Mouse (Mus musculus) left cerebral cortex, postnatal 25 days (tissue): ENCODE measurements at regions not wholly inside any gene's neighbourhood (a gene's known extent, or its start where the extent isn't known, plus 50 kb on each side); places are given as distances from the start of the nearest gene placed in this dataset.
"Not testable (repeated sequence)": the region's sequence is repeated elsewhere in the genome, so short reads cannot be mapped to it uniquely, and the experiment has no call there.

Experiments
- DNase-seq, 2 experiments: peaks; one replicate each; pipeline ENCODE4 v3.0.0; 2022; ENCODE audit warnings: low spot score in 2 of 2, mixed read lengths in 1 of 2
- intact Hi-C: fragments of 180-260 bp; cut with DNase I; formaldehyde crosslinking; loops from one replicate; pipeline ENCODE4 v1.15.1; 2025

DNA sequence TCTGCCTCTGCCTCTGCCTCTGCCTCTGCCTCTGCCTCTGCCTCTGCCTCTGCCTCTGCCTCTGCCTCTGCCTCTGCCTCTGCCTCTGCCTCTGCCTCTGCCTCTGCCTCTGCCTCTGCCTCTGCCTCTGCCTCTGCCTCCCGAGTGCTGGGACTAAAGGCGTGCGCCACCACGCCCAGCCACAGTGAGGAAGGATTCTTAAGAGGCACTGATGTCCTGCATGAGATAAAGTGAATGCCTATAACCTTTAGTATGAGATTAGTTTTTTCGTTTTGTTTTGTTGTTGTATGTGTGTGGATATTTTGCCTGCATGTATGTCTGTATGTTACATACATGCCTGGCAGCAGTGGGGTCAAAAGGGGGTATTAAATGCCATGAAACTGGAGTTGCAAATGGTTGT, 63.2 kb downstream of the Hlx start:
- DNase-seq, intact Hi-C loops: not testable (repeated sequence)

DNA sequence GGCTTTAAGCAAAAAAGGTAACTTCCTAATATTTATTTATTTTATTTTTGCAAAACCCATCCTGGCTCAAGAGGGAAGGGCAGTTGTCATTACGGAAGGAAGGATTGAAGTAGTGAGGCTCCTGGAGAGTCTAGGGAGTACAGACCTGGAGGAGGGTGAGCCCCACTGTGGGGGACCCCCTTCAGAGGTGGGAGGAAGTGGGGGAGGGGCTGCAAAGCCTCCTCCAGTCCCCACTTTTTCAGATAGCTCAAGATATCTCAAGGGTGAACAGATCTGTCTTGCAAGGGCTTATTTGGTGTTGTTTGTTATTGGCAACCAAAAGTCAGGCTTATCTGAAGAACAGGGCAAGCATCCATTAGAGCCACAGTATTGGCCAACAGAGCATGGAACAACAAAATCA, 64.0 kb downstream of the Hlx start:
- intact Hi-C loops: no loop called here
- DNase-seq: no peak

- no peak for DNase-seq
- intact Hi-C loops: no loop called here
Measured at GRCm38 (mm10) chr1:184668022-184668421, 64.4 kb downstream of the Hlx start.

DNA sequence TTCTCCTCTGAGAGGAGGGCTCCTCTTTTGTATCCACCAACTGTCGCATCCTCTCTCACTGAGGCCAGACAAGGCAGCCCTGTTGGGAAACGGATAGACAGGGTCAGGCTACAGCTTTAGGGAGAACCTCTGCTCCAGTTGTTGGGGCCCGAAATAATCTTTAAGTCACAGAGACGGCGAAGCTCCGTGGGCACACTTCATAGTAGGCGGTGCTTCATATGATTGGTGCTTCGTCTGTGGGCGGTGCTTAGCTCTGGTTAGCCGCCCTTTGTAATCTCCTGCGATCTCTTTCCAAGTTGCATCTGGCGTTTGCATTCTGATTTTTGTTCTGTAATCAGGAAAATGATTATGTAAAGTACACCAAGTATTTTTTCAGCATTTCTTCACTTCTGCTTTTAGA, 67.2 kb downstream of the Hlx start:
- no peak for DNase-seq
- intact Hi-C loops: no loop called here

GRCm38 (mm10) chr1:184664098-184664375, 68.4 kb downstream of the Hlx start:
- intact Hi-C loops: no loop called here
- no peak for DNase-seq

GRCm38 (mm10) chr1:184663300-184664097, 68.9 kb downstream of the Hlx start:
- intact Hi-C loops: no loop called here
- no peak for DNase-seq

GRCm38 (mm10) chr1:184650541-184651105, 81.8 kb downstream of the Hlx start:
- intact Hi-C loops: no loop called here
- peak; percentile 22 to 82 for DNase-seq

DNA sequence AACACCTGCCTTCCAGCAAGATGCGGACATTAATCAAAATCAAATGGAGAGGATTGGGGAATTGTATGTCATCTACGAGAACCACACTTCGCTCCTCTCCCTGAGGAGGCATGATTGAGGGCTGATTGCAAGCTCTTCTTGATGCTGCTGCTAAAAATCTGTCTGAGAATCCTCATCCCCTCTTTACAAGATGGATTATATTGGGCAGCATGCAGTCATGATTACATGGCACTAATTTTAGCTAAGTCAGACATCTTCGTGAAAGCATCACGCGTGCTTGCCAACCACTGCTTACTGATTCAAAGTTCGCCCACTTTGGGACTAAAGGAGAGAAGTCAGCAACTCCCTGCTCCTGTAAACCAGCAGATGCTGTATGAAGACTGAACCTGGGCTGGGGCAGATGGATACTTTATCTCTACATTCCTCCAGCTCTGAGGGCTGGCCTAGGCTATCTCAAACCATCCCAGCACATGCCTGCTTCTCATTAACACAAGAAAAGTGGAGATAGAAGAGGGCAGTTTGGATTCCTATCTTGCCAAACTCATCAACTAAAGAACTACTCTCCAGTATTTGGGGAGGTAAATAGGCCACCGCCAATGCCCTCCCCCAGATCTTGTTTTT, 84.4 kb downstream of the Hlx start:
- intact Hi-C loops: loop anchor here (2.0 kb wide), 1 partner anchor 19 kb away; no protein-coding TSS in a partner anchor

GRCm38 (mm10) chr1:184644767-184645598, 87.4 kb downstream of the Hlx start:
- intact Hi-C loops: no loop called here
- no peak for DNase-seq

More for the DNA sequence above, 84.4 kb downstream of the Hlx start:
- DNase-seq: peak in 1 of 2 experiments; percentile 46

GRCm38 (mm10) chr1:184630695-184631475, 101.5 kb downstream of the Hlx start:
- DNase-seq: no peak
- intact Hi-C loops: no loop called here

DNA sequence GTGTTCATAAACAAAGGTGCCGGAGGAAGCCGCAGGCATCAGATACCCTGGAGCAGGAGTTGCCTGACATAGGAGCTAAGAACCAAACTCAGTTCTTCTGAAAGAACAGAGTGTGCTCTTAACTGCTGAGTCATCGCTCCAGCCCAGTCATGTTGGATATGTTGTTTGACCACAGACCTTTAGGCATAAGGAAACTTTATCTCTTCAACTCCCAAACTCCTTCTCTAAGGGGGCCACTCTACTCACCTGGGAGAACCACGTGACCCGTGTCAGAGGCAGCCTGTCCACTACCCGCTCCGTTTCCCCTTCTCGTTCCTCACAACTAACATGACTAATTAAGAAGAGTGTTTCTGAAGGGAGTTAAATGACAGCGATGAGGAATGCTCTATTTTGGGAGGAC, 103.2 kb downstream of the Hlx start:
- intact Hi-C loops: loop anchor here (2.0 kb wide), 1 partner anchor 20 kb away; no protein-coding TSS in a partner anchor
- peak; percentile 13 to 23 for DNase-seq

DNA sequence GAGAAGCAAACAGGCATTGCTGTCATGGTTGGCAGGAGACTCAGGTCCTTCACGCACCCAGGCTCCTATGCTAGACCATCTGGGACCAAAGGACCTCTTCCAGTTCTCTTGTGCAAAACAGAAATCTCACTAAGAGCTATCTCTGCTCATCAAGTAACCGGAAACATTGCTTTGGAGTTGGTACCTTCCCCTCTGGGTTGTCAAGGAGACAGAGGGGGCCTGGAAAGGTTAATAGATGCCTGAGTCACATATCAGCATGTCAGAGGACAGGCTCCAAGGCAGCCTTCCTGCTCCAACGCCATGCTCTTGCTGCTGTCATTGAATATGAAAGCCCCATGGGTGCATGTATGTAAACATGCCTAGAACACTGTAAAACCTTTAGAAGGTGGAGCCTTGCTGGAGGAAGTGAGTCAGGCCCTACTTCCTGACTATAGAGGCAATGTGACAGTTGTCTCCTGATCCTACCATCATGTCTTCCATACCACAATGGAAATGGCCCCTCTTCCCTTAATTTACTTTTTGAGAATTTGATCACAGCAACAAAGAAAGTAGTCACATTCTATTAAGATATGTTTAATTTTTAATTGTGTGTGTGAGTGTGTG, 103.8 kb downstream of the Hlx start:
- DNase-seq: no peak
- intact Hi-C loops: loop anchor here (2.0 kb wide), 1 partner anchor 20 kb away; no protein-coding TSS in a partner anchor

DNA sequence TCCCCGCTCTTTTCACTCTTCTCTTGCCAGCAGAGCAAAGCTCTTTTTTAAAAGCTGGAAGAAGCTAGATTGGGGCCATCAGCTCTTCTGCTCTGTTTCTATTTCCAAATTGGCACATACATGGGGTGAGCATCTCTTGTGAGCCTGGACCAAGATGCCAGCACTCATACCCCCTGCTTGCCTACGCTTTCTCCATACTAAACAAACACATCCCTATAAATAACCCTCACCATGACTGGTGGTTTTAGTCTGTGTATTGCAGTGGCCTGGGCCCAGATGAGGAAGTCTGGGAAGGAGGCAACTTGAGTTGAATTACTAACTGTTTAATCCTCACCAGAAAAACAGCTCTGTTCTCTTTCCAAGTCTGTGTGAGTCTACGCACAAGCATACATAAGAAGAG, 110.0 kb downstream of the Hlx start:
- DNase-seq: no peak
- intact Hi-C loops: loop anchor here (5.0 kb wide), 1 partner anchor 85 kb away; no protein-coding TSS in a partner anchor

DNA sequence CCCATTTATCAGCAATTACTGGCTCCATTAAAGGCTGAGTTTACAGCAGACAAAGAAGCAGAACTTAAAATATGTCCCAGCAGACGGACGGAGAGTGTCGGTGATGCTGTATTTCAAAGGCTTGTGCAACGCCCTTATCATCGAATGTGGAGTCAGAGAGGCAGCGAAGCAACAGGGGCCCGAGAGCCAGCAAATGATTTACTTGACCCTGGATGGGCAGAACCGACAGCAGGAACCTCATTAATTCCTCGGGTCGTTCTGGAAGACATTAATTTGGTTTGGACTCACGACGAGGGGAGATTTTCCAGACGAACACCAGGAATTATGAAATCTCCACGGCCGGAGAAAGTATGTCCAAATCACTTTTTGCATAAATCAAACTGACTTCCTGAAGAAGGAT, 110.5 kb downstream of the Hlx start:
- no peak for DNase-seq
- intact Hi-C loops: loop anchor here (5.0 kb wide), 1 partner anchor 85 kb away; no protein-coding TSS in a partner anchor

DNA sequence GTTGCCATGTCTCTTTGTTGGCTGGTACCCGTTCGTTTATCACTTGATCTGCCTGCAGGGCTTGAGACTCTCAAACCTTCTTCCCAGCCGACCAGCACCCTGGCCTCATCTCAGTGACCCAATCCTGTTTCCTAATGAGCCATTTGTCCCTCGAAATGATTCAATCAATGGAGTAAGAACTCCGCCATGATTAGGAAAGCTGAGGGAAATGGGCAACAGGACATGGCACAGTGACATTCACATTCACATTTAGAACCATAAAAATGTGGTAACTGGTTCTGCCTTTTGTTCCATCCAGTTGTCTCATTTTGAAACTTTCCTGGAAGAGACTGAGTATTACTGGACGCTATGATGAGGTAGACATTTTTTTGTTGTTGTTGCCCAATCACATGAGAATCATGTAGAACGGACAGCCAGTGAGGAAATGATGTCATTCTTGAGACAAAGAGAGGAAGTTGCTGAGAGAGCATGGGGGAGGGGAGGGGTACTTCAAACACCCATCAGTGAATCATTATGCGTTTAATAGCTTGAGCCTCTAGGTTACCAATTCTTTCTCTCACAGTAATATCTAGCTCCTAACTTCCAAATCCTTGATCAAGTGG, 114.5 kb downstream of the Hlx start:
- DNase-seq: no peak
- intact Hi-C loops: no loop called here

GRCm38 (mm10) chr1:184615991-184616390, 116.4 kb downstream of the Hlx start:
- intact Hi-C loops: no loop called here
- no peak for DNase-seq

GRCm38 (mm10) chr1:184614699-184615415, 117.6 kb downstream of the Hlx start:
- no peak for DNase-seq
- intact Hi-C loops: no loop called here

DNA sequence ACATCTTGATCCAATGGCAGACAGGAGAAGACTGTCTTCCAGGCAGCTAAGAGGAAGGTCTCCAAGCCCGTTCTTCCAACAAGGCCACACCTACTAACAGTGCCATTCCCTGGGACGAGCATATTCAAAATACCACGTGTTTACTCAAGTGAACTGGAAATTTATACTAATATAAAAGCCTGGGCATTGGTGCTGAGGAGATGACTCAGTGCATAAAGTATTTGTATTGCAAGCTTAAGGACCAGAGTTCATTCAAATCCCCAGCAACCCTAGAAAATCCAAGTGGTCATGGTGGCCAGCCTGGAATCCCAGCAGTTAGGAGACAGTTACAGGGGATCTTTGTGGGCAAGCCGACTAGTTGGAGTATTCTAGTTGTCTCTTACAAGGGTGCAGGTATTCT, 119.5 kb downstream of the Hlx start:
- no peak for DNase-seq
- intact Hi-C loops: no loop called here
